Mouse (Mus musculus) urinary bladder, adult 2 months (tissue): ENCODE measurements around the gene Cpt1b. TPM values are rescaled to one million over a fixed set of nuclear protein-coding genes. Genes with fewer than 3 reads are reported as not detected.

ENCODE experiments used
- DNase-seq: peaks from one replicate; pipeline ENCODE4 v3.0.0; 2022; ENCODE audit warnings: low spot score
- polyA plus RNA-seq: library from polyadenylated mRNA; depleted of rRNA; stranded (reverse); fragments of >200 nt; gene quantifications from 2 replicates; pipeline ENCODE4 v1.2.3, GENCODE M21; 2012; rRNA removed

Gene Cpt1b
- 2.3 and 2.7 TPM in 2 replicates for polyA plus RNA-seq

DNA sequence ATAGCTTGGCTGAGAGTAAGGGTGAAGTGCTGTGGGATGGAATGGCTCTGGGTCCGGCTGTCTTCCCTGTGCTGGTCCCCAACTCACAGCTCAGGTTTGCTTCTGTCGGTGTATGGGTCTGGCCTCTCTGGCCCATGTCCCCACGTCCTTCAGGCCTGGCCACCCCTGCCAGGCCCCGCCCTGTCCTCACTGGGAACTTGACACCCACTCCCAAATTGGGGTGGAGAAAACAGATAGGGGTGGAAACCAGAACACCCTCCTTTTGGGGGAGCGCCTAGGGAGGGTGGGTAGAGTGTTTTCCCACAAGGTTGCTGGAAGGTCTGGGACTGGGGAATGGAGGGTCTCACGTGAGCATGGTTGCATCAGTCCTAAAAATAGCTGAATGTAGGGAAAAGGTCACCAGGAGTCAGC is at the start of gene Cpt1b:
Cpt1b (minus strand) TSS at position 153 of the 411 bp plus-strand sequence.
- no peak for DNase-seq

DNA sequence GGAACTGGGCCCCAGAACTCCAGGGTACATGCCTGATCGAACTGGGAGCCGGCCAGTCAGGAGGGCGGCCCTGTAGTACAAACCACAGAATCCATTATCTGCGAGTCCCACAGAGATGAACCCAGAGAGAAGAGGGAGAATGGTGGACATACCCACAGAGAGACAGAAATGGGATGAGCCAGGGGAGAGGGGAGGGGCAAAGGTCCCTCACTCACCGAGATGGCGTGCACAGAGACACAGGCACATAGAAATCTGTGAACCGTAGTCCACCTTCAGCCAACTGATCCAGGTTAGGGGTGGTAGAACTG is 49.6 kb upstream of the Cpt1b start:
- no peak for DNase-seq

DNA sequence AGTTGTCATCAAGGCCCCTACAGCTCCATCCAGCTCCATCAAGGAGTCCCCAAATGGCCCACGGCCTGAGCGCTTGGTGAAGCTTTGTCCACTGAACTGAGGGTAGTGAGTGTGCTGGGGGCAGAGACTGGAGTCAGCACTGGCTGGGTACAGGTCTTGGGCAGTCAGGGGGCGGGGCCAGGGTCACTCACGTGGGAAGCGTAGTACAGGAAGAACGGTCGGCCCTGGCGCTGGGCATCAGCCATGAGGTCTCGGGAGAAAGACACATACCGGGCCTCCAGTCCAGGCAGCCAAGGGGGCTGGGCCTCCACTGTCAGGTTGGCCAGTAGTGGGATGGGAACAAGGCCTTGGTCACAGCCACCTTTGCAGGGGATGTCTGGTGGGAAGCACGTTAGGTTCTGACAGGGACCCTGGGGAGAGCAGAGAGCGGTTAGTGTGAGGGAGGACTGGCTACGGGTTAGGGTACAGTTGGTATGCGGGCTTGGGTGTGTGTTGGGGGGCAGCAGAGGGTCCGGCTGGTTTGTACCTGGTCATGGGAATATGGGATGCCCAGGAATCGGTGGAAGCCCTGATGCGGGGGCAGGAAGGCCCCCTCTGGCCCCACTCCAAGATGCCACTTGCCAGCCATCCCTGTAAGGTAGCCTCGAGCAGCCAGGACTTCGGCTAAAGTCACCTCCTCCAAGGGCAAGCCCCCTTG is 49.1 kb upstream of the Cpt1b start:
- no peak for DNase-seq

DNA sequence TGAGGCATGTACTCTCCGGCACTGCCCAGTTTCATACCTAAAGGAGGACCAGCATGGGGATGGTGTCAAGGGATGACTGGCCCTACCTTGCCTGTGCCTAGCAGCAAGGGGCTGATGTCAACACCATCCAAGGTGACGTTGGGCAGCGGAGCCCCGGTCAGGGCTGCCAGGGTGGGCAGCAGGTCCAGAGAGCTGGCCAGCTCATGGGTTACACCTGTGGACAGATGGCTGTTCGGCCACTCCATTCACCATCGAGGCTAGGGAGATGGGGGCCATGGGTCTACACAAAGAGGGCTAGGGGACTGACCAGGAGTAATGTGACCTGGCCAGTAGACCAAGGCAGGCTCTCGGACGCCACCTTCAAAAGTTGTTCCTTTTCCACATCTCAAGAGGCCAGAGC is 48.3 kb upstream of the Cpt1b start:
- no peak for DNase-seq

DNA sequence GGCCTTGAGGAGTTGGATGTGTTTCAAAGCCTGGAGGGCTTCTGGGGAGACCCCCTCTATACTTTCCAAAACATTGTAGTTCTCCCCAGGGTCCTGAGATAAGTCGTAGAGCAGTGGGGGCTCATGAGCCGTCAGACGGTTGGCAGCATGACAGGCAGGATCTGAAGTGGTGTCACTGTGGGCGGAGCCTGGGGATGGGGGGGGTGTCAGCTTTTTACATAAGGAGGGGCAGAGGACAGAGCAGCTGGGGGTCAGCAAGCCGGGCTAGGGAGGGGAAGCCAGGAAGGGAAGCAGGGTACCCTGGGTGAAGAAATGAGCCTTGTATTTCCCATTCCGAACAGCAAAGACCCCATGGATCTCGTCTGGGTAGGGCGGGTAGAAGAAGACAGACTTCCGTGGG is 47.7 kb upstream of the Cpt1b start:
- DNase-seq = no peak

DNA sequence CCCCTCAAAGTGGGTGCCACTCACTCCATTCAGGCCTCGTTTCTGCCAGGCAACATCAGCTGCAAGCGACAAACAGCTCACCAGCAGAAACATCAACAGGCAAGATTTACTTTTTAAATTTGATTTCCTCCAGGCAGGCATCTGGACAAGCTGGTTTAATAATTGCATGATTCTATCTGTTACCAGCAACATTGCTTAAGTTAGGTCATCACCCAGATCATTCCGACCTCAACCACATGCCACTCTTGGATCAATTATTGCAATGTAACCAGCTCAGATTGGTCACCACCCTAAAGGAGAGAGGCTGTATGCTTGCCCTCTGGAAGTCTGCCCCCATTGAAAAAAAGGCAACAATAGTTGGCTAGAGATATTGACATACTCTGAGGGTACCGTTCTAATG is 45.8 kb upstream of the Cpt1b start:
- DNase-seq = no peak

DNA sequence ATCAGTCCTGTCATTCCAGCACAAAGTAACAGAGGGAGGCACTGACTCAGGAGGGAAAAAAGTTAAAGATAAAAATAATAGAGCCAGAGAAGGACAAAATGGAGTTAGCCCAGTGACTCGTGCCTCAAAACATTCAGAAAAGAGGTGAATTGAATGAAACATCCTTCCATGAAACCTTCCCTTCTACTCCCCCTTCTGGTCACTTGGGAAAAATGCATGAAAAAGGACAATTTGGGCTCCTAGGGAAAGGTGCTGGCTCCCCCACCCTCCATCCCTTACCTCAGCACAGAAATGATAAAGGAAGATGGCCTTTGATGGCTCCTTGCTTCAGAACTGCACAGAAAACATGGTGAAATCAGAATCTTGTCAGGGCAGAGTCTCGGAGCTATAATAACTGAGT is 42.9 kb upstream of the Cpt1b start:
- DNase-seq = no peak

DNA sequence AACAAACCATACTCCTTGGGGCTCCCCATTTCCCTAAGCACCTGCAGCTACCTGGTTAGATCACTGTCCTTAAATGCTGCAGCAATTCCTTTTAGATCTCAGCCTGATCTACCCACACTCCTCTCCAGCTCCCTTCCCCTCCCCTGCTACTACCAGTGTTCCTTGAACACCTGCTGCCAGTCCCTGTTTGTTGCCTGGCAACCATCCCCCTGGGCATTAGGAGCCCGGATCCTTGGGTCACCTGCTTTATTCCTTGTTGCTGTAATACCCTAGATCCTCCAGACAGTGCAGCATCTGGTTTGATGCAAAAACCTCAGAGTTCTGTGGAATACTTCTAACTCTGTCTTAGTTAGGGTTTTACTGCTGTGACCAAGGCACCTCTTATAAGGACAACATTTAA is 39.4 kb upstream of the Cpt1b start:
- no peak for DNase-seq

DNA sequence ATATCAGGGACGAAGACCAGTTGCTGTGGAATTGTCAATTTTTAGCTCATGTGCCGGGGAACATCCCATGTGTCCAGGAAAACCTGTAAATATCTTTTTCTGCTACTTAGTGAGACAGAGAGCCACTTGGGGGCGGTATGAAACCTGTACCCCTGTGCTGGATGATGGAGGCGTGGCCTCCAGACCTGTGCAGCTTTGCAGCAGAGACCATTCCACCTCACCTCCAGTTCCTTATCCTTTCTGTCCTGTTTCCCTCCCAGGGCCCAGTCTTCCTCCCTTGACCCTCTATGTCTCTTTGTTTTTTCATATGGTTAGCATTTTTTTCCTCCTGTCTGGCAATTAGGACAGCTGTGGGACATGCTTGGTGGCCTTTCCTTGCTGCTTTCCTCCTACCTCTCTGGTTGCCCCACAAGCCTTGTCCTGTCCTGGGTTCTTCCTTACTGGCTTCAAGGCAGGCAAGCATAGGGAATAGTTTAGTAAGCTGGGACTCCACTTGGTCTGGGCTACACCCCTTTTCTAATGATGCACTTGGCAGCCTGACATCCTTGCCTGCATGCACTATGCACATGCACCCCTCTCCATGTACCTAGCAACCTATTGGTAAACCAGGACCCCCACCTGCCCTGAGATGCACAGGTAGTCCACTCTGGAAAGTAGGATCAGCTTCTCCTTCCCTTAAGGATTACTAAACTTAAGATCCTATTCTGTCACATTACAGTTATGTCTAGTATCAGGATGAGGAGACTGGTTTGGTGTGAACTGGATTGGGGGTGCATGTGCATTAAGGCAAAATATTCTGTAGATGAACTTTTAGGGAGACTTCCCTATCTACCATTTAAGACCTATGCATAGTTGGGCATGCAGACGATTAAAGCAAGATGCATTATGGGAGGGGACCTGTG is 37.9 kb upstream of the Cpt1b start:
- DNase-seq = no peak

DNA sequence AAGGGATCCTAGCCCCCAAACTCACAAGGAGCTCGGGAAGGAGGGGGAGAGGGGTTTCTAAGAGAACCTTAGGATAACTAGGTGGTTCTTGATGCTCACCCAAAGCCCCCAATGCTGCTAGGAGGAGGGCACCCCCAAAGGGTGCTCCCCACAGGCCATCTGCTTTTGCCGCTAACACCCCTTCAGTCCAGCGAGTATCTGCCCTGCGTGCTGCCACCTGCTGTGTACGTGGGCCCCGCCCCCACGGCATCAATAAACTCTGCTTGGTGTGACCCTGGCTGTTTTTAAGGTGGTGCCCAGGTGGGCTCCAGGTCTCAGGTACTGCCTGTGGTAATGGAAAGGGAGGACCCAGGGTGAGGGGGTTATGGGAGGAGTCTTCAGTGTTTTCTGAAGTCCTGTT is 36.5 kb upstream of the Cpt1b start:
- no peak for DNase-seq

DNA sequence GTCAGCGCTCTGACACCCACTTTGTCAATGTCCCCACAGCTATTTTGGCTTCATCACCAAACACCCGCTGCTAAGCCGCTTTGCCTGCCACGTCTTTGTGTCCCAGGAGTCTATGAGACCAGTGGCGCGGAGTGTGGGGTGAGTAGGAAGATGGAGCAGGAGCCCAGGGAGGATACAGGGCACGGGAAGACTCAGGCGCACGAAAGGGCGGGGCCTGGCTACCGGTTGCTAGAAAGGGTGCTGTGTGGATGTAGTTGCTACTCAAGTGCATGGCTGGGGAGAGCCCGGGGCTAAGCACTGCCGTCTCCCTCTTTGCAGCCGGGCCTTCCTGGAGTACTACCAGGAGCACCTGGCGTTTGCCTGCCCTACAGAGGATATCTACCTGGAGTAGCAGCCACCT is 35.7 kb upstream of the Cpt1b start:
- no peak for DNase-seq

DNA sequence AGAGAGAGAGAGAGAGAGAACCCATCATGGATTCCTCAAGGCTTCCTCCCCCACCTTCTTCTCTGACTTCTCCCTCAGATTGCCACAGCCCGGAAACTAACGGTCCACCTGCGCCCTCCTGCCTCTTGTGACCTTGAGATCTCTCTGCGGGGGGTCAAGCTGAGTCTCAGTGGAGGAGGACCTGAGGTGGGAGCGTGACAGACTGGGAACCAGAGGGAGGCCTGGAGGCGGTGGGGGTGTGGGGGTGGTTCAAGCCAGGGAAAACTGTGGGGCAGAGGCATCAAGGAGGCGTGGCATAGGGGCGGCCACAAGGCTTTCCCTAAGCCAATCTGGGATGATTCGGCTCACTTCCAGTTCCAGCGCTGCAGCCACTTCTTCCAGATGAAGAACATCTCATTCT is 34.6 kb upstream of the Cpt1b start:
- no peak for DNase-seq

DNA sequence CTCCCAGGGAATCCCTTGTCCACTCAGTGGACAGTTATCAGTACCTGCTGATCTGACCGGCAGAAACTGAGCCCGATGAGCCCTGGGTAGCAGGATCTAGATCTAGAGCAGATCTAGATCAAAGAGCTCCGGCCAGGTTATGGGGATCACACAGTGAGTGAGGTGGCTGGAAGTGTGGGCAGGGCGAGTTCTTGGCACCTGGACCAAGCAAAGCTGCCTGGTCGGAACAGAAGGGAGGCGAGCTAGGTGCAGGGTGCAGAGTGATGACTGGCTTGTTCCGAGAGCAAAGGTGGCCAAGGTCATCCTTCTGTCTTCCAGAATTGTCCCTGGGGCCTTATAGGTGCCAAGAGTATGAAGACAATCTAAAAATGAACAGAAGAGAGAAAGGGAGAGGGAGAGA is 34.2 kb upstream of the Cpt1b start:
- DNase-seq = no peak

DNA sequence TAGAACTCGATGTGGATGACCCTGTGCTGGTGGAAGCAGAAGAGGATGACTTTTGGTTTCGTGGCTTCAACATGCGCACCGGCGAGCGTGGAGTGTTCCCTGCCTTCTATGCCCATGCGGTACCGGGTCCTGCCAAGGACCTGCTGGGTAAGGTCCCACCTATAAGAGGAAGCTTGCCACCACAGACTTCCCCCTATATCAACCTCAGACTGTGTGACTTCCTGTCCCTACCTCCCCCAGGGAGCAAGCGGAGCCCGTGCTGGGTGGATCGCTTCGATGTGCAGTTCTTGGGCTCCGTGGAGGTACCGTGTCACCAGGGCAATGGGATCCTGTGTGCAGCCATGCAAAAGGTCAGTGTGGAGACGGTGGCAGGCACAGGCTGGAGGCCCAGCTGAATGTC is 33.3 kb upstream of the Cpt1b start:
- no peak for DNase-seq

DNA sequence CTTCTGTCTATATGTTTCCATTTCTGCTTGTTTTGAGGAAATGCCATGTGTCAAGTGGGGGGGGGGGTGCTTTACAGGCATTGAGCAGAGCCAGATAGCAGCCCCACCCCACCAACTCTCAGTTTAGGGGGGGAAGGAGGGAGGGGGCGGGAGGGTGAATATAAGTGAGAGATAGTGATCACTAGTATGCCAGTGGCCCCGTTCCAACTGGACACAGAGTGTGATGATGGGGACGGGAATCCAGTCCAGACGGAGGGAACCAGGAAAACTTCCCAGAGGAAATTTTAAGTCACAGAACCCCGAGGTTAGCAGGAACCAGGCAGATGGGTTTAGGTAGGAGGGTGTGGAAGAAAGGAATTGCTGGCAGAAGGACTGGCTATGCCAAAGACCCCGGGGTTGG is 30.0 kb upstream of the Cpt1b start:
- no peak for DNase-seq

DNA sequence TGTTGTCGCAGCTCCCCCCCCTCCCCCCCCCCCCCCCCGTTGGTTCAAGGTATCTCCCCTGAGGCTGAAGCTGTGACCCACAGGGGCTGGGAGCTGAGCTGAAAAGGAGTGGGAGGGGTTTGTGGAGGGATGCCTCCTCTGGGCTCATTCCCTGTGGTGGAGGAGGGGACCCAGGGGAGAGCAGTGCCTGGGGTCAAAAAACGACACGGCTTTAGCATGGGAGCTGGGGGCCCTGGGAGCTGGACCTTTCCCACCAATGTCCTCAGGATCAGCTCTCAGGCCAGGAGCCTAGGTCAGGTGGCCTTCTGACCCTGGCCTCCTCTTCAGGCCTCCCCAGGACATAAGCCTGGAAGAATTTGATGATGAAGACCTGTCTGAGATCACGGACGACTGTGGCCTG is 29.2 kb upstream of the Cpt1b start:
- no peak for DNase-seq

DNA sequence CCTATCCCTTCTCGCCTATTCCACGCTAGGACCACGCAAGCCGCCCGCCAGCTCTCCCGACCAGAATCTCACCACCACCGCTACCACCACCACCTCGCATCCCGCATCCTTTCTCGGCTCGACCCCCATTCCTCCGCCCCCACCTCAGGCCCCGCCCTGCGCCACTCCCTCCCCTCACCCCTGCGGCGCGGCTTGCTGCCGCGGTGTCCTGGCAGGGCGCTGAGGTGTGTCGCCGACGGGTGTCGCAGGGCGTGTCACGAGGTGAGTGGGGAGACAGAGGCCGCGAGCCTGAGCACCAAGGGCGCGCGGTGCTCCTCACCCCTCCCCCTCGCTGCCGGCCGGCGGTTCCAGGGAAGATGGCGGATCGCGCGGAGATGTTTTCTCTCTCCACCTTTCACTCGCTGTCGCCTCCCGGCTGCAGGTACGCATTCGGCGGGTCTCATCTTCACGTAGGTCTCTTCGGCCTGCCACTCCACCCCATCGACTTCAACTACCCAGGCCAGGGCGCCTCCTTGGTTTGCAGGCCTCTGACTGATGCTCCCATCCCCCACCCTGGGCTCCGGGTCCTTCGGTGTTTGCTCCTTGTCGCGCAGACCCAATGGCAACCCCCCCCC is 28.3 kb upstream of the Cpt1b start, which contains the start of gene Mapk8ip2:
Mapk8ip2 (plus strand) TSS at position 49 of the 614 bp plus-strand sequence.
- DNase-seq = no peak

DNA sequence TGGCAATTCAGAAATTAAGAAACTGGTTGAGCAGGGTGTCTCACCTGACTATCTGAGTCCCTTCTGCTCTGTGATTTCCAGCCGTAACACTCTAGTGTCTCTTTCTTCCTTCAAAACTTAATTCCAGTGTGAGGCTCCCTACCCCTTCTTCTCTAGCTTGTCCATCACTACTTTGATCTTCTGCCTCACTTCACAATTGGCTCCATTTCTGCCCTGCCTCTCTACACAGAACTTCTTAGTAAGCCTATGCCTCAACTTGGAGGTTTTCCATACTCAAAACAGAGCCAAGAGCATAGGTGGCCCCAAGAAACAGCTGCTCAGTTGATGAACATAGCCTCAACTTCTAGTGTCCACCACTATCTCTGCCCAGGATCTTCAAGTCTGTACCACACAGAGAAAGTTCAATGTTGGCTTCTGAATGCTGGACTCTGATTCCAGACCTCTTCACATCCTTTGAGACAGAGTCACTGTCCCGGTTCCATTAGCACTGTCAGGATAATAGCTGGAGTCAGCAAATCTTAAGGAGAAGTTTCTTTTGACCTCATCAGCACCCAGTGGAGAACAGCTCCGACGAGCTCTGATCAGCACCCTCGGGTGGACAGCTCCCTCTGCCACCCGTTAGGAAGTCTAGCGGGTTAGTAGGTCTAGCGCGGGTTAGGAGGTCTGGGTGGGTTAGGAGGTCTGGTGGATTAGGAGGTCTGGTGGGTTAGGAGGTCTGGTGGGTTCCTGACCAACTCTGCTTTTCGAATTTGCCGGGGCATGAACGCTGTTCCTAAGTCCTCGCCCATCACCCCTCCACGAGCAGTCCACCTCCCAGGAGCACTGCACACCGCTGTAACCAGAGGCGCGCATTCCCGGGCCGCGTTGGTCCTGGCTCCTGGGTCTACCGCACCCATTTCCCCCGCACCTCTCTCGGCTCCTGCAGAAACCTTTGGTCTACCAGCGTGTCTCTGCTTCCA is 27.5 kb upstream of the Cpt1b start:
- no peak for DNase-seq

DNA sequence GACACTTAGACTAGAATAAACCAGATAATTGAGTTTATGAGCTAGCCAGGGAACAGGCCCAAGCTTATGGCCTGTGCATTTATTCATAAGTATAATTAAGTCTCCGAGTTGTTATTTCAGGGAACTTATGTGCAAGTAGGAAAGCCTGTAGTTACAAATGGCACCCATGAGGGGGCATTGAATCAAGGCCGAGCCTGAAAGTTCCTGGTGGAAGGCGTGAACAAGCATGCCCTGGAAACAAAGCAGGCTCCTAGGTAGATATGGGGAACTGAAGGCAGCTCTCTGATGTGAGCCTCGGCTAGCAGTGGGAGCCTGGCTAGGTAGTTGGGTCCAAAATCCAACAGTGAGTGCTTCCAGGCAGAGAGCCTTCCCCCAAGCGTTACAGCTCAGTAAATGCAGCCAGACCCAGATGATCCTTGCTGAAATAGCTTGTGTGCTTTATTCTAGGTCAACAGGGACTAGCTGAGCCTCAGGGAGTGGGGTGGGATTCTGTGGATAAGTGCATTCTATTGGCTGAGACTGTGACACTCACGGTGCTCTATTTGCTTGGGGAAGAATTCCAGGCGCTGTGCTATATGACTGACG is 16.9 kb upstream of the Cpt1b start:
- no peak for DNase-seq

DNA sequence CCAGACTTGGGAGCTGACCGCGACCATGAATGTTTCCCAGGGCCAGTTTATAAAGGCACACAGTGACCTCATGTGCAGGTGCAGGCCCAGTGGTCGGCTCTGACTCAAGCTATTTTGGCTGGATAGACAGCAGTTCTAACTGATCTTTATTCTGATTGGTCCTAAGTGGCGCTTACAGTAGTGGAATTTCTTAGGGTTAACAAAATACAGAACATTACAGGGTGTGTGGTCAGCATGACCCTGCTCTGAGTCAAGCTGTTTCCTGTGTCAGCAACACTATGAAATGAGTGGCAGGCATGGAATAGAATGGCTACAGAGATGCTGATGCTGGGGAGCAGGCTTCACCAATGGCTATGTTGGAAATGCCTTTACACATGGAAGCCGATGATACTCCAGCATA is 10.2 kb upstream of the Cpt1b start:
- no peak for DNase-seq

DNA sequence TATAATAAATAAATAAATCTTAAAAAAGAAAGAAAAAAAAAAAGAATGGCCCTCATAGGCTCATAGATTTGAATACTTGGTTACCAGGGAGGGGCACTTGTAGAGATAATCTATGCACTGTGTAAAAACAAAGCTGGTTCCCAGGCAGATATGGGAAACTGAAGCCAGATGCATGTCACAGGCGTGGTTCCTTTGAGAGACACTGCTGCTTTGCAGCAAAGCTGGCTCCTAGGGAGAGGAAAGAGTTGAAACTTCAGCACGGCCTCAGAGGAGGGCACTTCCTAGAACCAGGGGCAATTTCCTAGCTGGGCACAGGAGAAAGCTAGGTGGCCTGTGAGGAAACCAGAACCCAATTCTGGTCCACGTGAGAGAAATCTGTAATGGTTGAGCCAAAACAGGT is 8.5 kb upstream of the Cpt1b start:
- no peak for DNase-seq
